Mouse (Mus musculus) adrenal gland (tissue): ENCODE data around the gene Oit3.

ENCODE experiments used
- intact Hi-C: fragments of 180-260 bp; cut with DNase I; formaldehyde crosslinking; loops from one replicate; pipeline ENCODE4 v1.15.1; 2025
- long read RNA-seq, 2 experiments: library from polyadenylated mRNA; unstranded; transcript quantifications; one replicate each; pipeline ENCODE4 v2.0.0; 2020; ENCODE audit warnings: borderline replicate concordance in 1 of 2; ENCODE audit not compliant: insufficient replicate concordance in 1 of 2

Gene Oit3
- long read RNA-seq, experiment 1, partial matches to known transcripts, result 0 of 2 reads
- long read RNA-seq, experiment 1, other reads (novel, unspliced or antisense), result 0 of 2 reads
- long read RNA-seq, experiment 2, result 0 reads

DNA sequence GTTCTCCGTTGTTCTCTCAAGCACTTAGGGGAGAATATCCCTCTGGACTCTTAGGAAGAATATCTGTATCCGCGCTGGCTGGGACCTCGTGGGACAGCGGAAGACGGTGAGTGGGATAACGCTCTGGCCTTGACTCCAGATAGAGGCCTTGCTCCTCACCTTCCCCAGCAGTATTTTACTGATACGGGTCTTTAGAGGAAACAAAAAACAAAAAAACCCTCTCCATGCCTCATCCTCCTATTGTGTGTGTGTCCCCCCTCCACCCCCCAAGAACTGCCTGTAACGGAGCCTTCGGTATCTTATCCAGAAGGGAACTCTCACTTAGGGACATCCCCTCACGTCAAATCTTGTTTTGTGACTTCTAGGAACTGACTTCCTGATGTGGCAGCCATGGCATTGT lies at the start of gene Oit3:
TSS of gene Oit3 (minus strand) at position 44 of the 400 bp plus-strand sequence.
- intact Hi-C loops, result no loop called here

DNA sequence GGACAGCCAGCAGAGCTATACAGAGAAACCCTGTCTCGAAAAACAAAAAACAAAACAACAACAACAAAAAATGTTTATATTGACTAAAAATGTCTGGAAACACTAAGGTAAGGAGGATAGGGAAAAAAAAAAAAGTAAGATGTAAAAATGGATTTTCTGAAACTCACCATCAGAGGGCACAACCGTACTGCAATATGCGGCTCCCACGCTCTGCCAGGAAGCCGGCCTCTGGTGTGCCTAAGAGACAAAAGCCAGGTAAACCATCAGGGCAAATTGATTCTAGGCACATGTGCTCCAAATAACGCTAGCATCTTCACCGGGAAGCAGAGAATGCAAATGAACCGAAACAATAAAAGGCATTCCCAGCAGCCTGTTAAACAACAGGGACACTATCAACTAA lies 49.3 kb upstream of the Oit3 start:
- intact Hi-C loops, result loop anchor here (5.0 kb wide), 1 partner anchor 376 kb away; no protein-coding TSS in a partner anchor

DNA sequence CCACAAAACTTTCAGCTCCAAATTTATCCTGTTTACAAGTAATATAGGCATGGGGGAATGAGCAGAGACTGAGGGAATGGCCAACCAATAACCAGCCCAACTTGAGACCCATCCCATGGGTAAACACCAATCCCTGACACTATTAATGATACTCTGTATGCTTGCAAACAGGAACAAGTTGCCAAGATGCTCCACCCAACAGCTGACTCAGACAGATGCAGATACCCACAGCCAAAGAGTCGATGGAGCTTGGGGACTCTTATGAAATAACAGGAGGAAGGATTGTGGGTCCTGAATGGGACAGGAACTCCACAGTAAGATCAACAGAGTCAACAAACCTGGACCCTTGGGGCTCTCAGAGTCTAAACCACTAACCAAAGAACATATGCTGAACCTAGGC lies 47.8 kb upstream of the Oit3 start:
- intact Hi-C loops, result no loop called here

GRCm38 (mm10) chr10:59487351-59487750 lies 45.8 kb upstream of the Oit3 start:
- intact Hi-C loops, result no loop called here

- intact Hi-C loops, result no loop called here
Observed at GRCm38 (mm10) chr10:59484318-59484717, 42.7 kb upstream of the Oit3 start.

- intact Hi-C loops, result no loop called here
Observed at GRCm38 (mm10) chr10:59481381-59481780, 39.8 kb upstream of the Oit3 start.

DNA sequence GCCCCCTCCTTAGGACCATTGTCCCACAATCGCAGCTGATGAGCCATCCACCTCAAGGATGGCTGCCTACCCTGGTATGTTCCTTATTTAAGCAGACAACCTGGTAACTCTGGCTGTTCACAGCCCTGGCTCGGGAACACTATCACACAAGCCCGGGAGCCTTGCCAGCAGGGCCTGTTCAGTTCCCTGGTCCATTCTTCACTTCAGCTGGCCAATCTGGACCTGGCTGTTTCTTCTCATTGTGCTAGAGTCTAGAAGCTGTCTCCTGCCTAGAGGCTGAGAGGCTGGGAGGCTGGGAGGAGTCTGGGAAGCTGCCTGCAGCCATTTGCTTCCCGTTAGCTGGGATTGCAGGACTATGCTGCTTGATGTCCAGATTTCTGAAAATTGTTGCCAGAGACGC lies 28.9 kb upstream of the Oit3 start:
- intact Hi-C loops, result no loop called here

DNA sequence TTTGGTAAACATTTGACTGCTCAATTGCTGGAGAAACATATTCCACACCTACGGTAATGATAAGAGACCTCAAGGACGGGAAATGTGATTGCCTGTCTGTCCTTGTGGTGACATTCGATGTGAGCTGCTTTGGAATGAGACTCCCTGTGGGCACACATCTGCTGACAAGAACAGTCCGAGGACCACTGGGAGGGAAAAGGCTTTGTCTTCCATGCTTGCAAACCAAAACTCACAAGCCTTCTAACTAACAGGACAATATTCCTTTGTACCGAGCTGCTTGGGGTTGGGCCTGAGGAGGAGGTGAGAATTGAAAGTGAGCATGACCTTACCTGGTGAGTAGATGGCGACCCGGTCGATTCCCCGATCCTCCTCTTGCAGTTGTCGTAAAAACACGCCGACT lies 25.7 kb upstream of the Oit3 start:
- intact Hi-C loops, result no loop called here

DNA sequence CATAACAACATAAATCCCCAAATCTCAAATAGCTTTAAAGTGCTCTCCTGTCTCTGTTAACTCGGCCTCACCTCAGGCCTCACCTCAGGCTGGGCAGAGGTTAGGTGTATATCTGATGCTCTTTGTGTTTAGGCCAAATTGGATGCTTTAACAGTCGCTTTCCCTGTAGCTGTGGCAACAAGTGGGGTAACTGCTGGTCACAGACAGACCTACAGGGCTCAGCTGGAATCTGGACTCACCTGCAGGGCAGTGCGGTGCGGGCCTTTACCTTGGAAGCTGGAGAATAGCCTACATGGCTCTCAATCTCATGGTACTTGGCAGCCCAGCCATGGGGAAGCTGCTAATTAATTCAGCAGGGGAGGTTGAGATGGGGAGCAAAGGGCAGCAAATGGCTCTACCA lies 25.0 kb upstream of the Oit3 start:
- intact Hi-C loops, result no loop called here

GRCm38 (mm10) chr10:59465546-59465945 lies 24.0 kb upstream of the Oit3 start:
- intact Hi-C loops, result no loop called here

DNA sequence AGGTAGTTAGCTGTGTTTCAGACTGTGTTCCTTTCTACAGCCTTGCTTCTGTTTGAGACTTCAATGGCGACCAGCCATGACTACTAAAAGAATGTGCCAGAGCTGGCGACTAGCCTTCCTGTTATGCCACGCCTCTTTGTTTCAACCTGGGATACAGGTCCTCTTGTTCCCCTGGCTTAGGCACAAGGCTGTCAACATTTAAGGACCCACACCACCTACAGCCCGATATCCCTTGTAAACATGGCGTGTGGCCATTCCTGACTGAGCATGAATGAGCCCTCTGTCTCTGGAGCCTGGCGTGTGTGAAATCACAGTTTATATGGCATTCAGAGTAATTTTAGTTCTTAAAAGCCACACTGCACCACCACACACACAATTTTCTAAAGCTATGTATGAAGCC lies 20.7 kb upstream of the Oit3 start:
- intact Hi-C loops, result no loop called here

DNA sequence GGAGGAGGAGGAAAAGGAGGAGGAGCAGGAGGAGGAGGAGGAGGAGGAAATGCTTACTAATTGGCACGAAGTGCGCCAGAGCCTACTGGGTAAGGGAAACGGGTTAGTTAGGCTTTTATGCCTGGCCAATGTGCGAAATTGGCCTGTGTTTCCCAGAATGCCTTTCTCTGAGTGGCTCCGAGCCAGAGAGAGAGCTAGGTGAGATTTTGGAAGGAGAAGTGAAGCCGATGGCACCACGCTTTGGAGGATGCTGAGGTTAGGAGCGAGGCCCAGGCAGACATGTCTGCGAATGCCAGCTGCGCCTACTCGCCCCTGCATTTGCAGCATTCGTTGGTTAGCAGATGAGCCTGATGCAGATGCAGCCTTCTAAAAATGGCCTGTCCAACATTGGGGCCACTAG lies 18.2 kb upstream of the Oit3 start:
- intact Hi-C loops, result loop anchor here (10.0 kb wide), 1 partner anchor 355 kb away; no protein-coding TSS in a partner anchor

GRCm38 (mm10) chr10:59454631-59455030 lies 13.1 kb upstream of the Oit3 start:
- intact Hi-C loops, result loop anchor here (5.0 to 10.0 kb wide), 2 partner anchors 360 to 408 kb away; no protein-coding TSS in a partner anchor

- intact Hi-C loops, result loop anchor here (5.0 to 10.0 kb wide), 2 partner anchors 363 to 410 kb away; no protein-coding TSS in a partner anchor
Observed at GRCm38 (mm10) chr10:59451839-59452238, 10.3 kb upstream of the Oit3 start.

DNA sequence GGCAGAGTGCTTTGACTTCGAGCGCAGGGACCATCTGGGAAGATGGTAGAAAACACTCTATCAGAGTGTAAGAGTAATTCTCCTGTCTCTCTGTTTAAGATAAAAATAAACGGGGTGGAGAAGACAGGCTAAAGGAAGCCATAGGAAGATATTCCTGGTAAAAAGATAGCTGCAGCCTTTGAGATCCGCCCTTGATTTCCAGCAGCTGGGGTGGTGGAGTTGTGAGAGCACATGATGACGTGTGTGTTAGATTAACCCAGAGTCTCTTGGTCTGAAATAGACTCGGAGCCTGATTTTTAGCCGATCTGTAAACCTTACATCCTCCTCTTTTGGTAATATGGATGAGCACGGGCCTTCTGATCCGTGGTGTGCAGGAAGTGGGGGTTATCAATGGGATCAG lies 6.0 kb upstream of the Oit3 start:
- intact Hi-C loops, result no loop called here

- intact Hi-C loops, result no loop called here
Observed at GRCm38 (mm10) chr10:59446911-59447437, 5.4 kb upstream of the Oit3 start.

- intact Hi-C loops, result no loop called here
Observed at GRCm38 (mm10) chr10:59444635-59445034, 3.1 kb upstream of the Oit3 start.

DNA sequence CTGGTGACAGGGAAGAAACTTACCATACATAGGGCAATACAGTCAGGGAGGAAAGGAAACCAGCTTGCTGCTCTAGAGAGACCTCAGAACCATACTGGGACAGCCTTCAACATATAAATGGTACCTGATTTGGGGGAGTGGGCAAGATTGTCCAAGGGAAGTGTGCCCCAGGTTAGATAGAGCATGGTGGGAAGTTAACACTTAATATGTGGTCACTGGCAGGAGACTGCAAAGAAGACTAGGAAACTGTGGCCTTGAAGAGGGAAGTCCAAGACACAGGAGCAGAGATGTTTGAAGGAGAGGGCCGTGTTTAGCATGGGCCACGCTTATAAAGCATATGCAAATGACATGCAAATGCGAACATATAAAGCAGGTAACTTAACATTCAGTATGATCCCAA lies 2.5 kb upstream of the Oit3 start:
- intact Hi-C loops, result no loop called here

DNA sequence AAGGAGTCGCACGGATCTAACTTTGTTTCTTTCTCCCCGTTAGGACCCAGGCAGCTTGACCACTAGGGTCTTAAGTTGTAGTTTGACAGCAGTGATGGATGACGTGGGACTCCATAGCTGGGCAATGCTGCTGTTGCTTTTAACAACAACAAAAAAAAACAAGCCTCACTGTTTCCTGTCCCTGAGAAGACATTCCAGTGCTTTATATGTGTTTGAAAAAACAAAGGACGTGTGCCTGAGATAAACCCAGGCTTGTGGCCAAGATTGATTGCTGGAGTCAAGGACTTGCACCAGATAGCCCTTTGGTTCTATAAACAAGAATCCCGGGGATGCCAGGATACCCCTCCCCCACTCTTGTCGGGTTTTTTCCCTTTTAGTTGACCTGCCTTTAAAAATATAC lies 1.6 kb upstream of the Oit3 start:
- intact Hi-C loops, result no loop called here

- intact Hi-C loops, result no loop called here
Observed at GRCm38 (mm10) chr10:59440177-59440576, 1.4 kb downstream of the Oit3 start.

DNA sequence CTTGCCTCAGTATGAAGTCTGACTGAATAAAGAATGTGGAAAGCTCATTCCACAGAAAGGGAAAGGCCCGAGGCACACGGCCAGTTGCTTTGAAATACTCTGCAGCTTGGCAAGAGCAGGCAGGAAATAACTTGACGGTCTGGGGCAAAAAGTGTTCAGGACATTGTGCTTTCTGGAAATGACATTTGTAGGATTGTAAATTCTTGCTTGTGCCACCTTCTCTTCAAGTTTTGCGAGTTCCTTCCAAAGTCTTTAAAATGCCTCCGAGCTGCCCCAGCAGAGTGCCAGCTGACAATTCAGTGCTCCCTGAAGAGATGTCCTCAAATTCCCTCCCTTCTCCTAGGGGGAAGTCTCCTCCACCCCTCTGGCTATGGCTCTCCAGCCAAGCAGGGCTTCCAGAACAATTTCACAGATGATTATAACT lies 2.1 kb downstream of the Oit3 start:
- intact Hi-C loops, result no loop called here

DNA sequence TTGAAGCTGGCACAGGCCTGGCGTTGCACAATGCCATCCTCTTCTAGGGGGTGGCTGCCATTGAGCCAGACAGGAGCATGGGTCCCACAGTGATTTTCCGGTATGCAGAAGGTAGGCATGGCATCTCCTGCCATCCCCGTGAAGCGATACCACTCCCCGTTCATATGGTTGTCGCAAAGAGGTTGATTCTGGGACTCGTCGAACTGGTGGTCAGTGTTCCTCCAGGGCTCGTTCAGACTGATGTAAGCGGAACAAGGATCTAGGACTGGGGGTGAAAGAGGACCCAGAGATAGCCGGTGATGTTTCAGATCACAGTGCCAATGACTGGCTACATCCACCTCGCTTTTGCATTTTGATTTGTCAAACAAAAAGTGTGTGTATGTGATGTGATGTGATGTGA lies 2.9 kb downstream of the Oit3 start:
- intact Hi-C loops, result no loop called here

DNA sequence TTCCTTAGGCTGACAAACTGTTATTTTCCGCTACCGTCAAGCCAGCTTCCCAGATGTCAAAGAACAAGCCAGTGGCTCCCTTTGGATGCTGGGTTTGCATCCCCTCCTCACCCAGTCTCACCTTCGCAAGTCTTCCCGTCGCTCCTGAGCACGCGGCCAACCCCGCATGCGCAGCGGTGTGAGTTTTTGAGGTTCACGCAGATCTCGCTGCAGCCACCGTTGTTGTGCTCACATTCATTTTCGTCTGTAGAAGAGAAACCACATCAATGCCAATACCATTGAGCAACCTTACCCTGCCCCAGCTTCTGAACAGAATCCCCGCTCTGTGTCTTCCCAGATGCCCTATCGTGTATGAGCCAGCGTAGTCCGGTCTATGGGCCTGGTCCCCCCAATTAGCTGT lies 5.8 kb downstream of the Oit3 start:
- intact Hi-C loops, result no loop called here
